Mouse (Mus musculus): ENCODE data around the gene Lrrc25.
"Not testable (repeated sequence)": the region's sequence is repeated elsewhere in the genome, so short reads cannot be mapped to it uniquely, and the experiment has no call there.

Gene Lrrc25

GRCm38 (mm10) chr8:70615894-70616293 is at the start of gene Lrrc25:
Gene Lrrc25, plus strand, starts transcription at chr8:70616155.
- DNase-seq = no peak

GRCm38 (mm10) chr8:70570360-70570759 is 45.6 kb upstream of the Lrrc25 start:
- DNase-seq = no peak

GRCm38 (mm10) chr8:70570990-70571389 is 45.0 kb upstream of the Lrrc25 start:
- peak; percentile 73 to 75 for DNase-seq

- DNase-seq = no peak
Observed at GRCm38 (mm10) chr8:70574302-70574701, 41.7 kb upstream of the Lrrc25 start.

GRCm38 (mm10) chr8:70574915-70575314 is 41.0 kb upstream of the Lrrc25 start:
- DNase-seq = peak; percentile 80 to 85

GRCm38 (mm10) chr8:70577207-70577606 is 38.7 kb upstream of the Lrrc25 start:
- peak; percentile 46 to 53 for DNase-seq

- DNase-seq = peak; percentile 84 to 85
Observed at GRCm38 (mm10) chr8:70583476-70584387, 32.2 kb upstream of the Lrrc25 start.

GRCm38 (mm10) chr8:70584606-70585257 is 31.2 kb upstream of the Lrrc25 start:
- DNase-seq = peak in 1 of 2 experiments; percentile 34

GRCm38 (mm10) chr8:70585258-70585652 is 30.7 kb upstream of the Lrrc25 start:
- peak; percentile 68 to 78 for DNase-seq

GRCm38 (mm10) chr8:70587955-70588354 is 28.0 kb upstream of the Lrrc25 start:
- not testable (repeated sequence) for DNase-seq

GRCm38 (mm10) chr8:70591569-70591968 is 24.4 kb upstream of the Lrrc25 start:
- DNase-seq = no peak

- DNase-seq = no peak
Observed at GRCm38 (mm10) chr8:70593173-70593572, 22.8 kb upstream of the Lrrc25 start.

- peak; percentile 47 to 83 for DNase-seq
Observed at GRCm38 (mm10) chr8:70593961-70594609, 21.9 kb upstream of the Lrrc25 start, which contains the start of gene Isyna1. Gene Isyna1, plus strand, starts transcription at chr8:70594373.

GRCm38 (mm10) chr8:70594621-70595564 is 21.1 kb upstream of the Lrrc25 start:
- peak; percentile 71 for DNase-seq

GRCm38 (mm10) chr8:70595811-70596210 is 20.1 kb upstream of the Lrrc25 start:
- no peak for DNase-seq

- peak in 1 of 2 experiments; percentile 55 for DNase-seq
Observed at GRCm38 (mm10) chr8:70596216-70596615, 19.7 kb upstream of the Lrrc25 start.

GRCm38 (mm10) chr8:70596775-70597416 is 19.1 kb upstream of the Lrrc25 start:
- DNase-seq = peak; percentile 75 to 83

GRCm38 (mm10) chr8:70597417-70598272 is 18.3 kb upstream of the Lrrc25 start:
- peak; percentile 56 to 58 for DNase-seq

- peak; percentile 93 to 94 for DNase-seq
Observed at GRCm38 (mm10) chr8:70598283-70598682, 17.7 kb upstream of the Lrrc25 start.

- no peak for DNase-seq
Observed at GRCm38 (mm10) chr8:70598722-70599121, 17.2 kb upstream of the Lrrc25 start.

All from cerebellum, postnatal 25 days (tissue).